Mouse (Mus musculus): ENCODE data around the gene Fancb.
A peak's percentile ranks its signal among the peaks of the same experiment; 100 is the strongest.

The Fancb gene

GRCm38 (mm10) chrX:164980193-164980775 lies at the start of gene Fancb, which contains the start of gene Mospd2:
Fancb (plus strand) TSS chrX:164980592.
Mospd2 (minus strand) TSS chrX:164980375.
- peak; percentile 62 to 75 for DNase-seq

GRCm38 (mm10) chrX:164941540-164941939 lies 38.9 kb upstream of the Fancb start:
- DNase-seq = peak; percentile 5 to 12

- no peak for DNase-seq
Observed at GRCm38 (mm10) chrX:164951858-164952576, 28.4 kb upstream of the Fancb start.

GRCm38 (mm10) chrX:164952601-164953375 lies 27.6 kb upstream of the Fancb start:
- DNase-seq = no peak

- no peak for DNase-seq
Observed at GRCm38 (mm10) chrX:164965750-164966448, 14.5 kb upstream of the Fancb start.

- no peak for DNase-seq
Observed at GRCm38 (mm10) chrX:164971206-164971605, 9.2 kb upstream of the Fancb start.

GRCm38 (mm10) chrX:164978866-164979265 lies 1.5 kb upstream of the Fancb start:
- no peak for DNase-seq

- no peak for DNase-seq
Observed at GRCm38 (mm10) chrX:165003141-165003540, 22.7 kb downstream of the Fancb start.

GRCm38 (mm10) chrX:165004779-165005324 lies 24.5 kb downstream of the Fancb start, which contains the start of gene Gm17604:
Gm17604 (minus strand) TSS chrX:165004829.
- no peak for DNase-seq
